Mouse (Mus musculus) neutrophil, adult 59 days (primary cell): ENCODE results near the gene Tmem238. TPM values are rescaled to one million over a fixed set of nuclear protein-coding genes. Genes with fewer than 3 reads are reported as not detected.

ENCODE experiments used
- total RNA-seq, 2 experiments: library from RNA; stranded (reverse); gene quantifications; 1 replicate in 1 of 2; 2 replicates in 1 of 2; pipeline ENCODE4 v1.2.4; 2023

Tmem238 gene
- total RNA-seq, result 1 to 10 TPM; 1.1 to 3.2 TPM

GRCm38 (mm10) chr7:4789436-4789935 lies at the start of gene Tmem238:
Tmem238 (minus strand) TSS chr7:4789656.

DNA sequence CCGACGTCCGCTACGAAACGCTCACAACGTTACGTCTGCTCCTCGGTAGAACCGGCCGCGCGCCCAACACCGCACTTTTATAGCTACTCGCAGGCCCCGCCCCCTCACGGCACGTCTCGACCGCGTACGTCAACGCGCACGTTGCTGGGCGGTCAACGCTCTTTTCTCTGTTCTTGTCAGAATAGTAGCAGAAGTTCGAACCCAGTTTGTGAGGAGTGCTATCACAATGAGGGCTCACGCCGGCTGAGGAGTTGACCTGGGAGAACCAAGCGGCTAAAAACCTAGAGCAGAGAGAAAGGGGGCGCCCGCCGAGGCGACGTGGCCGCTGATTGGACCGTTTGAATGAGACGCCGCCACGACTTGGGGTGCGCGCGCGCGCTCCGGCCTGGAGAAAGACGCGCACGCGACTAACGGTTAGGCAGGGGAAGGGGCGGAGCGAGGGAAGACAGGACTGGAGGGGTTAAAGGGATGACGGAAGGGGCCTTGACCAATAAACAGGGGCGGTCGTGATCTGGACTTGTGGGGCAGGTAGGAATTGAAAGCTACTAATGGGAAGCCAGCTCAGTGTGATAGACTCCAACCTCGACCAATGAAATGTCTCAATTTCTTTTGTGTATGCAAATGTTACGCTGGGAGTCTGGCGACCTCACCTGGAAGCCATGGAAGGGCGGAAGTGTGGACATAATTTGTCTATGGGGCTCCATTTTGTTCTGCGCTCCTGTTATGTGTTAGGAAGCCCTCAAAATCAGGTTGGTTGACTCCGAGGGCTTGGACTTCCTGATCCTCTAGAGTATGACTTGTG lies 23.0 kb upstream of the Tmem238 start, which contains the start of gene Ube2s:
TSS of gene Ube2s (minus strand) at position 288 of the 802 bp plus-strand sequence.

GRCm38 (mm10) chr7:4792278-4793212 lies 3.1 kb upstream of the Tmem238 start, which contains the start of gene Rpl28:
Rpl28 (plus strand) TSS chr7:4792874.

GRCm38 (mm10) chr7:4782759-4783158 lies 6.7 kb downstream of the Tmem238 start, which contains the start of the genes Il11 and Tmem190:
Il11 (minus strand) TSS chr7:4782859.
Tmem190 (plus strand) TSS chr7:4782937.

DNA sequence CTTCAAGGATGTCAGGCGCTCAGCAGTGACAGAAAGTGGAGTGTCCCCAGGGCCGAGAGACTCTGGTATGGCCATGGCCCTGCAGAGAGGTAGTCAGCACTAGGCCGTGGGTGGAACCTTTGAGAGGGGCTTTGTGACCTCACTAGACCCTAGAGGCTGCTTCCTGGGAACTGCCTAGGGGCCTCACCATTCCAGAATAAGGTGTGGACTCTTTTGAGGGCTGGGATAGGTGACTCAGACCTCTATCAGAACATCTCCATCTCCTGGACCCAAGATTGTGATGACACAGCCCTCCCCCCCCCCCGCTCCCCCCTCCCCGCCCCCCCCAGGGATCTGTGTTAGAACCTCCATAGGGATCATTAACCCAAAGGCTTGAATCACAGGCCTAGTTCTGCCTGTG lies 18.3 kb downstream of the Tmem238 start, which contains the start of gene Fam71e2:
TSS of gene Fam71e2 (minus strand) at position 101 of the 400 bp plus-strand sequence.

GRCm38 (mm10) chr7:4752821-4753570 lies 36.5 kb downstream of the Tmem238 start, which contains the start of gene Cox6b2:
Cox6b2 (minus strand) TSS chr7:4753094.

GRCm38 (mm10) chr7:4739544-4740275 lies 49.7 kb downstream of the Tmem238 start, which contains the start of gene Kmt5c:
Kmt5c (plus strand) TSS chr7:4740115.

Other genes starting within 250 kb of the Tmem238 start
- gene Syt5, start 242.1 kb downstream of the Tmem238 start, total RNA-seq, result not detected
- not detected for gene Ptprh, start 185.6 kb downstream of the Tmem238 start, total RNA-seq
- gene Tmem86b, start 158.2 kb downstream of the Tmem238 start, total RNA-seq, result 10 to 100 TPM; 17.4 to 23.2 TPM
- gene Ppp6r1, start 130.6 kb downstream of the Tmem238 start, total RNA-seq, result 100 to 1,000 TPM; 146 to 160 TPM
- 10 to 100 TPM; 15.2 to 16.2 TPM for gene Hspbp1, start 104.6 kb downstream of the Tmem238 start, total RNA-seq
- not detected for gene Brsk1, start 99.1 kb downstream of the Tmem238 start, total RNA-seq
- 10 to 100 TPM; 18.1 to 22.3 TPM for gene Tmem150b, start 64.4 kb downstream of the Tmem238 start, total RNA-seq
- gene Kmt5c, start 49.5 kb downstream of the Tmem238 start, total RNA-seq, result 10 to 100 TPM; 96.3 to 97.7 TPM
- 10 to 100 TPM; 25.0 to 29.5 TPM for gene Cox6b2, start 36.6 kb downstream of the Tmem238 start, total RNA-seq
- not detected for gene Fam71e2, start 18.4 kb downstream of the Tmem238 start, total RNA-seq
- not detected for gene Il11, start 6.8 kb downstream of the Tmem238 start, total RNA-seq
- gene Tmem190, start 6.7 kb downstream of the Tmem238 start, total RNA-seq, result not detected
- 100 to 1,000 TPM; 921 to 945 TPM for gene Rpl28, start 3.2 kb upstream of the Tmem238 start, total RNA-seq
- gene Ube2s, start 22.9 kb upstream of the Tmem238 start, total RNA-seq, result 100 to 1,000 TPM; 187 to 214 TPM
- not detected for gene Shisa7, start 55.0 kb upstream of the Tmem238 start, total RNA-seq
- 1 to 10 TPM; 2.8 to 6.7 TPM for gene Isoc2b, start 80.6 kb upstream of the Tmem238 start, total RNA-seq
- gene Isoc2a, start 87.5 kb upstream of the Tmem238 start, total RNA-seq, result 10 to 100 TPM in 1 of 2 experiments, 1 to 10 TPM in 1; 8.7 to 10.1 TPM
- not detected for gene Gm36210, start 116.9 kb upstream of the Tmem238 start, total RNA-seq
- 10 to 100 TPM; 13.2 to 15.5 TPM for gene Zfp628, start 125.6 kb upstream of the Tmem238 start, total RNA-seq
- gene Nat14, start 132.4 kb upstream of the Tmem238 start, total RNA-seq, result 1 to 10 TPM; 2.1 to 3.2 TPM
- not detected for gene Ssc5d, start 136.1 kb upstream of the Tmem238 start, total RNA-seq
- not detected for gene Sbk2, start 174.8 kb upstream of the Tmem238 start, total RNA-seq
- gene Sbk3, start 181.5 kb upstream of the Tmem238 start, total RNA-seq, result not detected
- gene Zfp579, start 206.5 kb upstream of the Tmem238 start, total RNA-seq, result 1 to 10 TPM; 2.8 to 3.5 TPM
- 10 to 100 TPM; 13.0 to 20.8 TPM for gene Zfp524, start 224.8 kb upstream of the Tmem238 start, total RNA-seq
- gene Fiz1, start 225.0 kb upstream of the Tmem238 start, total RNA-seq, result 10 to 100 TPM; 33.3 to 36.3 TPM
- not detected for gene Gm44973, start 225.8 kb upstream of the Tmem238 start, total RNA-seq
- 10 to 100 TPM; 31.9 to 37.3 TPM for gene Zfp865, start 230.7 kb upstream of the Tmem238 start, total RNA-seq
- under 1 TPM in 1 of 2 experiments, not detected in 1; 0.56 TPM for gene Ccdc106, start 230.9 kb upstream of the Tmem238 start, total RNA-seq
- gene 4632433K11Rik, start 244.5 kb upstream of the Tmem238 start, total RNA-seq, result not detected
- 1 to 10 TPM; 2.8 to 2.9 TPM for gene Zfp784, start 248.8 kb upstream of the Tmem238 start, total RNA-seq